Mouse (Mus musculus): Measurements from ENCODE around the gene Kif2c.

- TF ChIP-seq CTCF (IDR thresholded peaks at IDR 0.05; ENCODE audit: borderline replicate concordance, control insufficient read depth, extremely low read depth, insufficient read depth, low read length, poor library complexity) (no peak), POLR2A (IDR thresholded peaks at IDR 0.05; ENCODE audit: control insufficient read depth, extremely low read depth, insufficient read depth, low read length, poor library complexity) (no peak)
These were observed 21.3 kb downstream of the Kif2c start for GRCm38 (mm10) chr4:117161183-117161582.
